Mouse (Mus musculus): ENCODE data around the gene Dynlt1f. TPM values are rescaled to one million over a fixed set of nuclear protein-coding genes. Genes with fewer than 3 reads are reported as not detected.
"Not testable (repeated sequence)": the region's sequence is repeated elsewhere in the genome, so short reads cannot be mapped to it uniquely, and the experiment has no call there.

The Dynlt1f gene
- total RNA-seq, 2 experiments from 2014 or later: 21.0 to 23.1 TPM

DNA sequence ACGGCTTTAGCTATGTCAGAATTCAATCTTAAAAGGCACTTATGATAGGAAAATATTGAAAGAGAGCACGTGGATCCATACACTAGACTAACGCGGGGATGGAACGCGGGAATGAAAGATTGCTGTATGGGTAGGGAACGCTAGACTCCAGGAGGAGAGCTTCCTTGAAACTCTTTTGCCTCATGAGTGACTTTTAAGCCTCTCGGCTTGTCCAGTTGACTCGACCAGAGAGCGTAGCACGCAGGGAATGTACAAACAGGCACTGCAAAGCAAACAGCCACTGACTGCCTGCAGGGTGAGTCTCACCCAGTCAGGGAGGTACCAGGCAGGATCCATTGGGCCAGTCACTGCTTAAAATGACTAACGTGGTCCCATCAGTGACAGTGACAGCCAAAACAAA lies 33.7 kb downstream of the Dynlt1f start:
- not testable (repeated sequence) for DNase-seq

DNA sequence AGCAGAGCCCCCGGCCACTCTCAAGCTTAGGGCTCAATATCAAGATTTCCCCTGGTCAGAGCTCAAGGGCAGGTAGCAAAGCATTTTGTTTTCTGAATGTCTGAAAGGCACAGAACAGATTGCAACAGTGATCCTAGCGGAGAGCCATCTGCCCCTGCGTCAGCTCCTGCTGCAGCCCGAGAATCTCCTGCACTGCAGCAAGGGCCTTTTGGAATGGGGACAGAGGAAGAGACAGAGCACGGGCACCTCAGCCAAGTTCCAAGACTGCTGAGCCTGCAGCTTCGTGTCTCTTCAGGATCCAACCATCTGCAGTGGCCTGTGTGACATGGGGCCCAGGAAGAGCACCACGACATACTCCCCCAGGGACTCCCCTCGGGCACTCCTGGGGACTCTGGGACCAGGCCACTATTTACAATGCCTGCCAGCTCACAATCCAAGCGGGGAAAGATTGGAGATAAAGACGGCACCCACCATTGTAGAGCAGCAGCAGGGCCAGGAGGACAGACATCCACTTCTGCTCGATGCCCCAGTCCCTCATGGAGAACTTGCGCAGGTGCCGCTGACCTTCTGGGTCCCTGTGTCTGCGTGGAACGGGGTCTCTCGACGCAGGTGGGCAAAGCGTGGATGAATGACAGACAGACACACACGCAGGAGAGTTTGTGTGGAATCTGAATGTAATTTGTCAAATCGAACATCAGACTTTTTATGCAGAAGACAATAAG lies 34.8 kb downstream of the Dynlt1f start:
- DNase-seq: not testable (repeated sequence)

DNA sequence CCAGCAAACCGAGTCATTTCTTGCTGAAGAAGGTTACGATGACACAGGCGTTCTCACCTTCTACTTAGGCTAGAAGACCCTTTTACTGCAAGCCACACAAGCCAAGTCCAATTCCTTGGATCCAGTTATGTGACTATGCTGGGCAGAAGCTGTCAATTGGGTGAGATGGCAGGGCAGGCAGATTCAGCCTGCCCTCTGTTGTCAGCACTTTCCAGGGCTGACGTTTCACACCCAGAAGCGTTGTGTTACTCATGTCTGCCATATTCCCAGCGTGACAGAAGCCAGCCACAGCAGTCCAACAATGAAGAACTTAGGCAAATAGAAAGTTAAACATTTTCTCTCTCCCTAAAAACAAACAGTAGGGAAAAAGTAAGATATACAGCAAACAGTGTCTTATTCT lies 35.7 kb downstream of the Dynlt1f start:
- not testable (repeated sequence) for DNase-seq

DNA sequence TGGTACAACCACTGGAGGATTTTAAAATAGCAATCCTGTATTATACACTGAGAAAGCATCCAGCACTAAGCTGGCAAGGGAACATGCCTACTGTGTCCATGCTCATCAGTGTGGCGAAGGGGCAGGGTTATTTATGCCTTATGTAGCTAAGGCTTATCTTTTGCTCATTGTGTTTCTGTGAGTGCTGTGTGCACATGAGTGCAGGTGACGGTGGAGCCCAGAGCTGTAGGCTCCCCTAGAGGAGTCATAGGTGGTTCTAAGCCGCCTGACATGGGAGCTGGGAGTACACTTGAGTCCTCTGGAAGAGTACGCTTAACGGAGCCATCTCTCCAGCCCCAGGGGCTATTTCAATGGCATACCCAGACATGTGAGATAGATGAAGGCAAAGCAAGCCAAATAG lies 36.4 kb downstream of the Dynlt1f start:
- DNase-seq: not testable (repeated sequence)

DNA sequence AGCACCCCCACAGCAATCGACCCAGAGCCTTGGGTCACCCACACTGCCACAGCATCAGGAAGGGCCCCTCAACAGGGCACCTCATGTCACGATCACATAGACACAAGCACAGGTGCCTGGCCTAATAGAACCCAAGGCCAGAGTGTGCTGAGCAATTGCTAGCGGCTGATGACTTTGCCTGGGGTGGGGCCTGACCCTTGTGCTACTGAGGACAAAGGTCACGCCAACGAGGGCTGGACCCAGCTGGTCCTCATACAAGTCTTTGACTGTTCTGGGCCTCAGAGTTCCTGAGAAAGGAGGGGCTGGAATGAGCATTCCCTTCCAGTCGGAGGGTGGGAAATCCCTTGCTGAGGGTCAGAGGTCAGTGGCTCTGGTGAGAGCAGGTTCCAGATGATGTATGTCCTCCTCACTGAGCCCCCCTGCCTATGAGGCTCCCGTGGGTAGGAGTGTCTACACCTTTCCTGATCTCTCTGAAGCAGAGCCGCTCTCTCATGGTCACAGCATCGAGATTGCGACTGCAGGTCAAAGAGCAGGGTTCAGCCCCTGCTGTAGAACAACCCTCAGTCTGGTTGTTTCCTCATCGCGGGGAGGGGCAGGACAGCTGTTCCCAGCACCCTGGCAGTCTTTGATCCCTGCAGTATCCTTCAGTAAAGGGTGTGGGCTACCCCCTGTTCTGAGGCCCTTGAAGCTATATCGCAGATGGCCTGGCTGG lies 37.9 kb downstream of the Dynlt1f start:
- DNase-seq: not testable (repeated sequence)

DNA sequence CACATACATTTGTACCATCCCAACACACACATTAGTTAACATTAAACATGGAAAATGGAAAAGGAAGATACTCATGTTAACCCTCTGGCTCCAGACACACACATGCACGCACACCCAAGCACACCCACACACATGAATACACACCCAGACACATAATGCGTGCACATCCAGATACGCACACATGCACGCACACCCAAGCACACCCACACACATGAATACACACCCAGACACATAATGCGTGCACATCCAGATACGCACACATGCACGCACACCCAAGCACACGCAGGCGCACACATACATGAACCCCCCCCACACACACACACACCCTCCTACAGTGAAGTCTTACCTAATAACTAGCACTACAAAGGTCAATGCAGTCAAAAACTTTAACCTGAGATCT lies 39.0 kb downstream of the Dynlt1f start:
- DNase-seq: not testable (repeated sequence)

DNA sequence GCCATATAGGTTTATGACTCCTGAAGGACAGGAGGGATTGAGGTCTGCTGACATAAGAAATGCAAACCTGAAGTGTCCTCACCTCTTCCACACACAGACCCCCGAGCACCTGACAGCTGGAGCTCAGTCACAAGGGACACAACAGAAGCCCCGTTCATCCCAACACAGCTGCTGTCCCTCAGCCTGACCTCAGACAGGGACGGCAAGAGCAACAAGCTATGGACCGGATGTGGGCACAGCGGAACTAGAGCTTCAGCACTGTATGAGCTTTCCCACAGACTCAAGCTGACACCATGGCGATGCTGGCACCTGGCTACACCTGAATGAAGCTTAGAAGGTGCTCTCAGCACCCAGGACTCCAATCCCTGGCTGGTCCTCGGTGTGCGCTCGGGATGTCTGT lies 41.4 kb downstream of the Dynlt1f start:
- DNase-seq: not testable (repeated sequence)

DNA sequence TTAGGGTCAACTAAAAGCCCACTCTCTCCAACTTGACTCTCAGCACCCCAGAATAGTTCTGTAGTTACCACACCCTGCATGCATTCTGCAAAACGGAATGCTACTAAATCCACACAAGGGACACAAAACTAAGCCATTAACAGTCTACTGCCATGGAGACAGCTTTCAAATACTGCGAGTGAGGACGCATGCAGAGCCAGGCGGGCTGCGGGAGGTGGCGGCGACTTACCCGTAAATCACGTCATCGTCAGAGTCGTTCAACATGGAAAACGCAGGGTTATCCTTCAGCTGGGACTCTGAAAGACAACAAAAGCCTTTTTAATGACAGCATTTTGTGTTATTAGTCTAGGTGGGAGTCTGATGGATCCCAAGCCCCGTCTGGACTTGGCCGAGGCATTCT lies 42.2 kb downstream of the Dynlt1f start:
- DNase-seq: not testable (repeated sequence)

DNA sequence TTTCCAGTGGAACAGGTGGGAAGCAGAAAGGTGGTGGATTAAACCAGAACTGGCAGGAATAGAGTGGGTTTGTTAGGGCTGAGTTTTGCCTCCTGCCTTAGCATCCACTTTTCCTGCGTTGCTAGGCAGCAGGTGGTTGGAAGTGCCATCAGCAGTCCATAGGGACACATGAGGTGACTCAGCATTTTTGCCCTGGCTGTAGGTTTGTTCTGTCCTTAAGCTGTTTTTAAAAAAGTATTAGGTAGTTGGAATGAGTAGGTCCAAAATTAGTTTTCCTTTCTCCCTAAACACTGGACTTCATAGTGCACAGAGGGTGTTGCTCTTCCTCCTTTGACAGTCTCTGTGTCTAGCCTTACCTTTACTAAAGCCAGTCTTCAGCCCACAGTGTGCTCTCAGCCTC lies 50.4 kb downstream of the Dynlt1f start:
- not testable (repeated sequence) for DNase-seq

DNA sequence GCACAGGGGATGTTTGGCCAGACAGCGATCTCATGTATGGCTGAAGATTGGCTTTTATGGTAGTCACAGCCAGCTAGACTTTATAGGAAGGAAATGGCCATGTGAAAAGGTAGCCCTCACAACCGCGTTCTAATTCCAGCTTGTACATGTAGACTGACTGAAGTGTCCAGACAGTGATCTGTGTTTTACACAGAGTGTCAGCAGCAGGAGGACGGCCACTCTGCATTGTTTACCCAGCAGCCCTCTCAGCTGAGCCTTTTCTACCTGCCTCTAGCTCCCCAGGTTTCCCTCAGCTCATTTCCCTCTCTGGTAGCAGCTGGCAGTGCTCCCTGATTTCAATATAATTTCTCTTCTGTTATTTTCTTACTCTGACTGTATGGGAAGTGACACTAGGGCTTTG lies 53.5 kb downstream of the Dynlt1f start:
- not testable (repeated sequence) for DNase-seq

DNA sequence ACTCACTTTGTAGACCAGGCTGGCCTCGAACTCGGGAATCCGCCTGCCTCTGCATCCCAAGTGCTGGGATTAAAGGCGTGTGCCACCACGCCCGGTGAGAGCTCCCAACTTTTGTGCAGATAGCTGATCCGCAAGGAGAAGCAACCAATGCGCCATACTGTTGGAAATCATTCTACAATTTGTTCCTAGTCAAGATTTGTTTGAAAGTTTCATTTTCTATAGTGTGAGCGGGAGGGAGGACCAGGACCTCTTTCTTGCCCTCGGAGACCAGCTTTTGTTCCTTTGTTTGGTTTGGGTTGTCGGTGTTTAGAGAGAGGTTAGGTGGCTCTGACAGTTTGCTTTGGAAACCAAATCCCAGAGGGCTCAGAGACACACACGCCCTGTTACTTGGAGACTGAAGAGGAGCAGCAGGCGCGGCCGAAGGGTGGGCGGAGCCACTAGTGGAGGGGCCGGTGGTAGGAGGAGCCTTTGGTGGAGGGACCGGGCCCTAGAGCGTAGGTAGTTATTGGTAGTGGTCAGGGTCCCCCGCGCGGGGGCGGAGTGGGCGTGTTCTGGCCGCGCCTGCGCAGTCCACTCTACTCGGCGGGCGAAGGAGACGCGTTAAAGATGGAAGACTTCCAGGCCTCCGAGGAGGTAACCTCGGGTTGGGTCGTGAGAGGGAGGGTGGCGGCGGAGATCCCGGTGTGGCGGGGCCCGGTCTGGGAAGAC lies 54.3 kb downstream of the Dynlt1f start, which contains the start of gene Dynlt1c:
Dynlt1c (plus strand) TSS at position 468 of the 708 bp plus-strand sequence.
- DNase-seq: peak; percentile 46 to 50

DNA sequence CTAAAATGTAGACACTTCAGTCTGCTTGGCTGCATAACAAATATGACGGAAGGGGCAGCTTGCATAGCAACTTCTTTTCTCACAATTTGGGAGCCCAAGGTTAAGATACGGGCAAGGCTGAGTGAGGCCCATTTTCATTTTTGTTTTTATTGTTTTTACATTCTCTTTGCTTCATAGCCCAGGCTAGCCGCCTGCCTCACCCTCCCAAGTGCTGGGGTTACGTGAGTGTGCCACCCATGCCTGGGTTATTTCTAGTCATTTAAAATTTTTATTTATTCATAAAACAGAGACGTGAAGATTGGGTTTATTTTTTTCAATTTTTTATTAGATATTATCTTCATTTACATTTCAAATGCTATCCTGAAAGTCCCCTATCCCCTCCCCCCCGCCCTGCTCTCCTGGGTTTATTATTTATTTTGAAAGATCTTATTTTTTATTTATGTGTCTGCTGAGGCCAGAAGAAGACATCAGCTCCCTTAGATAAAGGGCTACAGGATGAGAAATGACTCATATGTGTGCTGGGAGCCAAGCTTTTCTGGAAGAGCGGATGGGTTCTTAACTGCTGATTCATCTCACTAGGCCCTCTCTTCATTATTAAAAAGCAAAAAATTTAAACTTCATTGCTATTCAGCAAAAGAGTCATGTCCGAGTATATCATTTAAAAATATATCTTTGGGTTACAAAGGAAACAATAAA lies 55.3 kb downstream of the Dynlt1f start:
- not testable (repeated sequence) for DNase-seq

DNA sequence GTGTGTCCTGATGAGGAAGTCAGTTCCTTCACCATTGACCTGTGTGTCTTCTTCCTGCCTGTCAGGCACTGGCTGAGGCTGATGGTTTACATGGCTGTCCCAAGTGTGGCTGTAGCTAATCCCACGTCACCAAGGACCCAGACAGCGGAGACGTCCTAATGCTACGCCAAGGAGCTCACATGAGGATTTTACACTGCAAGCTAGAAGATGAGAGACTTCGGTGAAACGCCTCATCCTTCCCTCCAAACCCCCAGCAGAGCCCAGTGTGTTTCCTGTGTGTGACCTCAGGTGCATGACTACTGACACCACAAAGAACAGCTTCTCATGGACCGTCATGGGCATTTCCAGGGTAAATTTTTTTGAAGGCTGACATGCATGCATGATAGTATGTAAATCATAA lies 57.3 kb downstream of the Dynlt1f start:
- DNase-seq: not testable (repeated sequence)

Other genes with a start within 250 kb of the Dynlt1f start
- 10 to 100 TPM; 41.2 to 44.4 TPM for gene Dynlt1b, start 225.8 kb downstream of the Dynlt1f start, total RNA-seq (2021)
- gene Dynlt1c, start 54.2 kb downstream of the Dynlt1f start, total RNA-seq (2021): 10 to 100 TPM; 16.9 to 17.8 TPM
- not detected for gene Sytl3, start 3.2 kb upstream of the Dynlt1f start, total RNA-seq (2021)
- gene Ezr, start 126.9 kb upstream of the Dynlt1f start, total RNA-seq (2021): 10 to 100 TPM; 41.7 to 50.5 TPM

Measured in layer of hippocampus, postnatal 36 days (tissue).